Mouse (Mus musculus): ENCODE results near the gene Eci2.

DNA sequence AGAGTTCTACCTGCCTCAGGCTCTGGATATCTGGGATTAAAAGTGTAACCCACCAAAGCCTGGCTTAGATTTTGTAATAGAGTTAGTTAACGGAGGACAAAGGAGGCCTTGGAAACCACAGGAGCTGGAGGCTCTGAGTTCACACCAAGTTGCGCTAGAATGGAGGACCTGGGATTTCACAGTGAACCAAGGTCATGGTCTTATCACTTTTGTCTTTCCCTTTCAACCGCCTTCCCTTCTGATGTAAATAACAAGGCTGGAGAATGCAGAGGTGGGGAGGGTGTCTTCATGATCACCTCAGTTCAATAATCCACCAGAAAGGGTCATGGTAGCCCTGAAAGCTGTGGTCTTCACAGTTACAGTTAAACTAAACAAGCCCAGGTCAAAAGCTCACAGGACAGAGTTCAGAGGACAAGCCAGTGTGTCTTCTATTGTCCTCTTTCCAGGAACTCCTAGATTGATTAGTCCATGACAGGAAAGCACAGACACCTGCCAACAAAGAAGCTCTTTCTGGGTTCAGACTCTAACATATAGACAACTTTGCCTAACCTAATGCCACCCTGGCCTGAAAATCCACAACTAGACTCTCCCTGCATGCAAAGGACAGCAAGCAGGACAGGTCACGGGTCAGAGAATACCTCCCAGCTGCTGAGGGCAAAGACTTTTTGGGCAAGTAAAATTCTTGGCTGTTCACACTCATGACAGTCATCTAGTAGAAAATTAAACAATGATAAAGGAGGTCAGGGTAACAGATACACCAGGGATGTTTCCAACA, 65.7 kb downstream of the Eci2 start:
- TF ChIP-seq CTCF (IDR thresholded peaks at IDR 0.05) (no peak), POLR2A (IDR thresholded peaks at IDR 0.05; ENCODE audit: insufficient read depth, low read depth, low read length) (no peak), EP300 (IDR thresholded peaks at IDR 0.05; ENCODE audit: insufficient read depth, low read depth, low read length) (no peak)
